Mouse (Mus musculus): ENCODE data around the gene Arl4d. TPM values are rescaled to one million over a fixed set of nuclear protein-coding genes. Genes with fewer than 3 reads are reported as not detected.
"Not testable (repeated sequence)": the region's sequence is repeated elsewhere in the genome, so short reads cannot be mapped to it uniquely, and the experiment has no call there.

Gene Arl4d
- 23.1 and 24.7 TPM in 2 replicates for polyA plus RNA-seq (2016; fragmentation: Nextera tagmentation; extraction: Ambion mirVana)

DNA sequence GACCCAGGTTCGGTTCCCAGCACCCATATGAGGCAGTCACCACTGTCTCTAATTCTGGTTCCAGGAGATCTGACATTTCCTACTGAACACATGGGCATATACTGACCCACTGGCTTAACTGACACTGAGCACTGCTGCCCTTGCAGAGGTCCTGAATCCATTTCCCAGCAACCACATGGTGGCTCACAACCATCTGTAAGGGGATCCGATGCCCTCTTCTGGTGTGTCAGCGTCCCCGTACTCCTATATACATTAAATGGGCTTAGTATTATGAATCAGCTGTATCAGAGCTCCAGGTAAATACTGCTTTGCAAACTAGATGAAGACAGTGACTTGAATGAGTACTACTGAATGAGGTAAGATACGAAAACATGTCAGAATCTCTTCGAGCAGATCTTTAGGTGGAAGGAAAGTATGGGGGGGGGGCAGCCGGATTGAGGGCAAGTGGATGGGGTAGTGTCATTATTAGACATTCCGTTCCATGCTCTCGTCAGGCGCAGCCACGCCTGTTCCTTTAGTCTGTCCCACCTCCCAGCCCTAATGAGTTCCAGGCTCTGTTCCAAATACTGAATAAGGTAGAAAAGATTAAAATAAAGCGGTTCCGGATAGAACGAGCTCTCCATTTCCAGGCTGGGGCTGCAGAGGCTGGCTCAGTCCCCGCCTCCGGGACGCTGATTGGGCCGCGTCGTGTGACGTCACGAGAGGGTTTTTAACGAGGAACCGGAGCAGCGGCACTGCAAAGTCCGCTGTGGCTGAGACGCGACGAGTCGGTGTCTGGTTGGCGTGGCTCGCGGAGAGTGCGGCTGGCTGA, at the start of gene Arl4d:
Gene Arl4d (plus strand): TSS at position 717 of the 811 bp plus-strand sequence.
- no peaks in the 10 kb centered on the region for H3K36me3 ChIP-seq
- H3K9me3 ChIP-seq = no peaks in the 10 kb centered on the region
- peak within 1 kb of the TSS; percentile 10; the same call in 1 of the 2 replicates for H3K27ac ChIP-seq
- peak within 1 kb of the TSS; percentile 93 for H3K4me2 ChIP-seq (replicated peaks)
- WGBS = 8% methylated on average over 34 of the region's 34 CpGs
- H3K4me3 ChIP-seq = peak within 1 kb of the TSS; percentile 55
- H3K9ac ChIP-seq = peak within 1 kb of the TSS; percentile 68
- no peaks in the 10 kb centered on the region for H3K27me3 ChIP-seq (replicated peaks)
- peak; percentile 90 for ATAC-seq (ENCODE audit: low FRiP score, low read depth)
- peaks cover 21% of the 10 kb centered on the region; the same call in 1 of the 2 replicates for H3K4me1 ChIP-seq

DNA sequence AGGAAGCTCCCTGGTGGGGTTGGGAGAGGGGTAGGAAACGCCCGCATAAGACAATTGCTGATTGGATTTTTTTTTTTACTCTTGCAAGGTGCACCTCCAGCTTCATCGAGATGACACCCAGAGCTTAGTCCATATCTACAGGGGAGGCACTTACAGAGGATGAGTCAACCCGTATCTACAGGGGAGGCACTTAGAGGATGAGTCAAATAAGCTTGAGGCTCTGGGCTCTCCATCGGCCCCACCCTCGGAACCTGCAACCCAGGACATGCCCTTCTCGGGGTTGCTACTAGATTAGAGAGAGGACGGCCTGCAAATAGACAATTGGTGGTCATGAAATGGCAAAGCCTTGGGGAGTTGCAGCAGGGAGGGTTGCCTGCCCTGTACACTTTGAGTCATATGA, 49.2 kb upstream of the Arl4d start:
- no peak overlapping the region for H3K27ac ChIP-seq
- no peak overlapping the region for H3K9ac ChIP-seq
- WGBS = 93% methylated on average over 8 of the region's 8 CpGs
- H3K27me3 ChIP-seq (replicated peaks) = no peaks in the 10 kb centered on the region
- no peaks in the 10 kb centered on the region for H3K9me3 ChIP-seq
- peaks cover 20% of the 10 kb centered on the region for H3K4me1 ChIP-seq
- H3K4me3 ChIP-seq = no peak overlapping the region
- no peak overlapping the region for H3K4me2 ChIP-seq (replicated peaks)
- H3K36me3 ChIP-seq = no peaks in the 10 kb centered on the region
- ATAC-seq (ENCODE audit: low FRiP score, low read depth) = no peak

DNA sequence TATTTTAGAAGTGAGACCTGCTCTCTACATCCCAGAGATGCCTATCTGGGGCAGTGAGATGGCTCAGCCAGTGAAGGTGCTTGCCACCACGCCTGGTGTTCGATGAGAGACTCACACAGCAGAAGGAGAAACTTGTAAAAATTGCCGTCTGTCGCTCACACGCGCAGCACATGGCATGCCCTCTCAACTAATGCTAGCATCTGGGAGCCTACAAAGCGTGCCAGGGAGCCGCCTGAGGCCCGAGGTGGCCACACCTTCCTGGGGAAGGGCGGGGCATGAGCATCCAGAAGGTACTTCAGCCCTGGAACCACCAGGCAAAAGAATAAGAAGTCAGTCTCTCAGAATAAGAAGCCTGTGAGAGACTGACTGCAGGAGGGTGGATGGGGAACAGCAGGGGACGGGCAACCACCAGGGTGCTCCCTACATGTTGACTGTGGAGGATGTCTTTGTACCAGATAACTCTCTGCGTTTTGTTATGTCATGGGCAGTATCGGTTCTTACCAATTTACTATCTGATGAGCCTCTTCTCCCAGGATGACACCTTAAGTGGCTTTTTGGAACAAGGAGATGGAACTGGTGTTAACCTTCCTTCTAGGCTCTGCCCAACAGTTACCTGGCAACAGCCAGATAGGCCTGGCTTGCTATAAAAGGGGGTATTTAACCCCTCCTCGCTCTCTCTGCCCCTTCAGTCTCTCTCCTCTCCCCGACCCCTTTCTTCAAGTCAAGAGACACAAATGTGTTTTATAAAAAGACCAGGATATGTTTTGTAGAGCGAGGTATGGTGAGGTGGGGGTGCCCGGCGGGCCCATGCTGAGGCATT, 48.2 kb upstream of the Arl4d start:
- Histone ChIP-seq H3K27me3 (replicated peaks) (no peaks in the 10 kb centered on the region), H3K9me3 (no peaks in the 10 kb centered on the region), H3K36me3 (no peaks in the 10 kb centered on the region), H3K27ac (no peak overlapping the region), H3K4me1 (peaks cover 20% of the 10 kb centered on the region), H3K9ac (no peak overlapping the region), H3K4me2 (replicated peaks) (peak overlapping the region; percentile 45), H3K4me3 (no peak overlapping the region)
- 0 out of 2 replicates have a peak, but pooled peaks have one; percentile 29 for ATAC-seq (ENCODE audit: low FRiP score, low read depth)
- 22% methylated on average over 18 of the region's 18 CpGs for WGBS

DNA sequence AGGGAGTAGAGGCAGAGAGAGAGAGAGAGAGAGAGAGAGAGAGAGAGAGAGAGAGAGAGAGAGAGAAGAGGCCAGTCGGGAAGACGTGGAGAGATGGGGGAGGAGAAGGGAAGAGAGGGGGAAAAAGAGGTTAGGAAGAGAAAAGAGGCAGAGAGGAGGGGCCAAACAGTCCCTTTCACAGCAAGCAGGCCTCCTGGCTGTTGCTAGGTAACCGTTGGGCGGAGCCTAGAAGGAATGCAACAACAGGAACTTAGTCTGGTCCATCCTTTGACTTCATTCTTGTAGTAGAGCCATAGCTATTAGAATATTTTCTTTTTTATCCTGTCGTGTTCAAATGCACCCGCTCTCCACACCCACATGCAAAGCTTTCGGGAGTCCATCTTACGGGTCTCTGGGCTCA, 47.5 kb upstream of the Arl4d start:
- H3K27ac ChIP-seq = no peak overlapping the region
- peak overlapping the region; percentile 45 for H3K4me2 ChIP-seq (replicated peaks)
- WGBS = 8% methylated on average over 8 of the region's 8 CpGs
- H3K9me3 ChIP-seq = no peaks in the 10 kb centered on the region
- H3K9ac ChIP-seq = no peak overlapping the region
- H3K4me1 ChIP-seq = peaks cover 20% of the 10 kb centered on the region
- 0 out of 2 replicates have a peak, but pooled peaks have one; percentile 65 for ATAC-seq (ENCODE audit: low FRiP score, low read depth)
- H3K36me3 ChIP-seq = no peaks in the 10 kb centered on the region
- H3K27me3 ChIP-seq (replicated peaks) = no peaks in the 10 kb centered on the region
- no peak overlapping the region for H3K4me3 ChIP-seq

DNA sequence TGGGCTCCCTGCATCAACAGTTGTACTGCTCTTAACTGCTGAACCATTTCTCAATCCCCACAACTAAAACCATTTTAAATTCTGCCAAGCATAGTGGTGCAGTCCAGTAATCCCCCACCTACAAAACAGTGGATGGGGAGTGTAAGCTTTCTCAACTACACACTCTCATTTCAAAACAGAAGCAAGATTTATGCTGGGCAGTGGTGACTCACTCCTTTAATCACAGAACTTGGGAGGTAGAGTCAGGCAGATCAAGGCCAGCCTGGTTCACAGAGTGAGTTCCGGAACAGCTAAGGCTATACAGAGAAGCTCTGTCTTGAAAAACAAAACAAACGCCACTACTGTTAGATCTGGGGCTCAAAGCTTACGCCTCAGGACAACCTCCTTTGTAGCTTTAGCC, 46.7 kb upstream of the Arl4d start:
- H3K9me3 ChIP-seq = no peaks in the 10 kb centered on the region
- no peak for ATAC-seq (ENCODE audit: low FRiP score, low read depth)
- H3K27ac ChIP-seq = no peak overlapping the region
- no peaks in the 10 kb centered on the region for H3K36me3 ChIP-seq
- peak overlapping the region; percentile 45; the same call in 1 of the 2 replicates for H3K4me2 ChIP-seq (replicated peaks)
- H3K27me3 ChIP-seq (replicated peaks) = no peaks in the 10 kb centered on the region
- WGBS = 74% methylated on average over 3 of the region's 3 CpGs
- peaks cover 20% of the 10 kb centered on the region for H3K4me1 ChIP-seq
- H3K4me3 ChIP-seq = no peak overlapping the region
- no peak overlapping the region for H3K9ac ChIP-seq

DNA sequence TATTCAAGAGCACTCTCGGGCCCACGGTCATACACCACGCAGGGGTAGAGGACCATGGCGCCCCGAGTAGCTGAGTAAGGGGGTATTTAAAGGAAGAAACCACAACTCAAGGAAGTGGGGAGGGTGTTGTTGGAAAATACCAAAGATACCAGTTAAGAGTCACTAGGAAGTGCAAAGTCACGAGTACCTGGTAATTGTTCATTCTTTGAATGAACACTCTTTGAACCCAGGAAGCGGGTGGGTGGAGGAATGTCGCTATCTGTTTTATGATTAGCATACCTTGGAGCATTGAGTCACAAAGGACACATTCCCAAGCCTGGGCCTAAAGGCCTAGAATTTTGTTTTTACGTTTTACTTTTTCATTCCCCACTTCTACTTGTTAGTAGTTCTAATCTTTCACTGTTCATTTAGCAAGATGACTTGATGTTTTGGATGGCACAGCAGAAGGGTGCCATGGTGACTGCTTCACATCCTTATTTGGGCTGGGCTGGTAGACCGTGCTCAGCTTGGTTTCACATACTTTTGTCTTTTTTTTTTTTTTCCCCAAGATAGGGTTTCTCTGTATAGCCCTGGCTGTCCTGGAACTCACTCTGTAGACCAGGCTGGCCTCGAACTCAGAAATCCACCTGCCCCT, 45.2 kb upstream of the Arl4d start:
- not testable (repeated sequence) for ATAC-seq (ENCODE audit: low FRiP score, low read depth); H3K4me2 ChIP-seq (replicated peaks); H3K36me3 ChIP-seq; H3K9me3 ChIP-seq; H3K27ac ChIP-seq; H3K9ac ChIP-seq; H3K4me3 ChIP-seq; H3K27me3 ChIP-seq (replicated peaks)
- peaks cover 20% of the 10 kb centered on the region for H3K4me1 ChIP-seq
- WGBS = 91% methylated on average over 11 of the region's 11 CpGs

DNA sequence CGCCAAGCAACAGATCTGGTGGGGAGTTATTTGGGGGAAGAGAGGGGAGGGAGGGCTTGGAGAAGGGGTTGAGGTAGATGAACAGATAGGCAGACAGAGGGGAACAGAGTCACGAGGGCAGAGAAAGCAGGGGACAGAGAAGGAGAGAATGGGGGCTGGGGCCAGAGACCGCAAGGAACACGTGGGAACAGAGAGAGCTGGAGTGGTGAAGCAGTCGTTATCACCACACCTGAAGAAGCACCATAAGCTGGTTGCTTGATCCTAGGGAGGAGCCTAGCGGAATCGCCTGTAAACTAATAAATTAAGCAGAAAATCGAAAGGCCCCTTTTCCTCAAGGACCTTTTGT, 38.7 kb upstream of the Arl4d start:
- H3K27ac ChIP-seq = no peak overlapping the region

DNA sequence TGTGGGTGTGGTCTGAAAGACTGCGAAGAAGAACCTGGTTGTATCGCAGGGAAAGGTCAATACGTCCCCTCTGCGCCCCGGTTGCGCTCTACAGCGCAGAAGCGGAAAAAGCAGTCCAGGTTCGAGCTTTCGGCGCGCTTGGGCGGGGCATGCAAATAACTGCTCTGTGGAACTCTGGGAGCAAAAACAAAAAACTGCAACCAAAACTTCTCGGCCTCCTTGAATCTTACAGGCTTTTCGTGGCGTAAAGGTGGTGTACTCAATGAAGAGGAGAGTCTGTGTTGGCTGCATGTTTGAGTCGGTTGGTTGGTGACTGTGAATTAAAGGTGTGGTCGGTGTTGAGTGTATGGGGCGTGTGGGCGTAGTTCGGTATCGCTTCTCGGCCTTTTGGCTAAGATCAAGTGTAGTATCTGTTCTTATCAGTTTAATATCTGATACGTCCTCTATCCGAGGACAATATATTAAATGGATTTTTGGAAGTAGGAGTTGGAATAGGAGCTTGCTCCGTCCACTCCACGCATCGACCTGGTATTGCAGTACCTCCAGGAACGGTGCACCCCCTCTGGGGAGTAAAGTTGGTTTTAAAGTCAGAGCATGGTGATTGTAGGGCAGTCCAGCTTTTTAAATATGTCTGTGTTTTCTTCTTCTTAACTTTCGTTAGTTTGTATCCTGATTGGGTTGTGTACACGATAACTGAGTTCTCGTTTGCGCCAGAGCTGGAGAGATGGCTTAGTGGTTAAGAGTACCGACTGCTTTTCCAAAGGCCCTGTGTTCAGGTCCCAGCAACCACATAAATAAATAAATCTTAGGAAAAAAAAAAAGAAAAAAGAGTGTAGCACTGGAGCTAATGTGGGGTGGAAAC, 38.1 kb upstream of the Arl4d start, which contains the start of gene Rdm1:
Gene Rdm1 (plus strand): TSS at position 201 of the 862 bp plus-strand sequence.
- Histone ChIP-seq H3K4me2 (replicated peaks) (peak within 1 kb of the TSS; percentile 73), H3K4me3 (peak within 1 kb of the TSS; percentile 51), H3K4me1 (no peaks in the 10 kb centered on the region; the same call in 1 of the 2 replicates), H3K9ac (peak within 1 kb of the TSS; percentile 59), H3K36me3 (no peaks in the 10 kb centered on the region), H3K9me3 (no peaks in the 10 kb centered on the region), H3K27me3 (replicated peaks) (no peaks in the 10 kb centered on the region), H3K27ac (peak within 1 kb of the TSS; percentile 87)
- ATAC-seq (ENCODE audit: low FRiP score, low read depth) = peak; percentile 73
- WGBS = under 1% methylated on average over 34 of the region's 34 CpGs

More for the DNA sequence above, 38.7 kb upstream of the Arl4d start:
- 8% methylated on average over 8 of the region's 8 CpGs for WGBS
- peak; percentile 49 for ATAC-seq (ENCODE audit: low FRiP score, low read depth)
- H3K36me3 ChIP-seq = no peaks in the 10 kb centered on the region
- peak overlapping the region; percentile 27 for H3K4me3 ChIP-seq
- peak overlapping the region; percentile 73 for H3K4me2 ChIP-seq (replicated peaks)
- H3K27me3 ChIP-seq (replicated peaks) = no peaks in the 10 kb centered on the region
- H3K9me3 ChIP-seq = no peaks in the 10 kb centered on the region
- H3K9ac ChIP-seq = peak overlapping the region; percentile 44
- H3K4me1 ChIP-seq = no peaks in the 10 kb centered on the region; the same call in 1 of the 2 replicates

DNA sequence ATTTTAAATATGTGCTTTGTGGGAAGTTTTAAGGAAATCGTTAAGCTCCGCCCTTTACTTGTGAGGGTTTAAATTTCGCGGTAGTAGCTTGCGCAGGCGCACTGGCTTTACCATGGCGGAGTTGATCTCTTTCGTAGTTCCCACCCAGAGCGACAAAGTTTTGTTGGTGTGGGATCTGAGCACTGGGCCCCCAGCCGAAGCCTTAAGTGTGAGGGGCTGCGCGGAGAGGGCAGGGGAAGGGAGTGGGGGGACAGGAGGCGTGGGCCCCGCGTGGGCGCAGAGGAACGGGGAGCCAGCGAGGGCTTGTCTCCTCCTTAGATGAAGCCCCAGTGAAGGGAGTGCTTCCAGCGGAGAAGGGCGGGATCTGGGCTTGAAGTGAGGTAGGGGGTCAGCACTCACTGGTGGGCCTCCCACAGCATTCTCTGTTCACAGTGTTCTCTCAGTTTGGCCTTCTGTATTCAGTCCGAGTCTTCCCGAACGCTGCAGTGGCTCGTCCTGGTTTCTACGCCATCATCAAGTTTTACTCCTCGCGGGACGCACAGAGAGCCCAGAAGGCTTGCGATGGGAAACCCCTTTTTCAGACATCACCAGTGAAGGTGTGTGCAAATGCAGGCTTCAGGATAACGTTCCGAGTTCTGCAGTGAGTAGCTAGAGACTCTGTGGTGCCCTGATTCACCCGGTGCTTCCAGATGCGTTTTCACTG, 37.3 kb upstream of the Arl4d start:
- WGBS = under 1% methylated on average over 33 of the region's 33 CpGs
- Histone ChIP-seq H3K4me2 (replicated peaks) (peak overlapping the region; percentile 73), H3K9ac (peak overlapping the region; percentile 59), H3K4me1 (no peaks in the 10 kb centered on the region; the same call in 1 of the 2 replicates), H3K27me3 (replicated peaks) (no peaks in the 10 kb centered on the region), H3K27ac (peak overlapping the region; percentile 71), H3K9me3 (no peaks in the 10 kb centered on the region), H3K4me3 (peak overlapping the region; percentile 51), H3K36me3 (no peaks in the 10 kb centered on the region)
- peak; percentile 51 for ATAC-seq (ENCODE audit: low FRiP score, low read depth)

DNA sequence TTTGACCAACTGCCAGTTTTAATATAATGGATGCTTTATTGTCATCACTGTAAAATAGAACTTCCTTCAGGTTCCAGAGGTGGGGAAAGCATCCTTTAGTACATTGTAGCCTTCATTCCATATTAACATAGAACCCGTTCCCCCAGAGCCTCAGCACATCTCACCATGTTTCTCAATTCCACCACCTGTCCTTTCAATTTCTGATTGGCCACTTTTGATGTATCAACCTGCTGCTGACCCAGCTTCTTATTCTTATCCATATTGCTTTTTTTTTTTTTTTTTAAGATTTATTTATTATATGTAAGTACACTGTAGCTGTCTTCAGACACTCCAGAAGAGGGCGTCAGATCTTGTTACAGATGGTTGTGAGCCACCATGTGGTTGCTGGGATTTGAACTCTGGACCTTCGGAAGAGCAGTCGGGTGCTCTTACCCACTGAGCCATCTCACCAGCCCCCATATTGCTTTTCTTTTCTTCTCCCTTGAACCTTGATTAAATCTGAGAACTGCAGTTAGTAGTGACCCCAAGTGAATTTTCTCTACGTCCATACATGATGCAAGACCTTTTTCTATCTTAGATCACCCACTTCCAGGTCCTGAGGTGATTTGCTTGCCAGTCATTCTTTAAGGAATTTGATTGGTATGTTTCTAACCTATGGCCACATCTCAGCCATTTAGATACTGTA, 36.5 kb upstream of the Arl4d start:
- not testable (repeated sequence) for H3K9me3 ChIP-seq; ATAC-seq (ENCODE audit: low FRiP score, low read depth); H3K27me3 ChIP-seq (replicated peaks); H3K4me3 ChIP-seq; H3K27ac ChIP-seq; H3K4me1 ChIP-seq; H3K36me3 ChIP-seq; H3K9ac ChIP-seq
- 73% methylated on average over 5 of the region's 5 CpGs for WGBS
- peak overlapping the region; percentile 73 for H3K4me2 ChIP-seq (replicated peaks)
